Mouse (Mus musculus): Measurements from ENCODE around the gene Pced1b. TPM values are rescaled to one million over a fixed set of nuclear protein-coding genes. Genes with fewer than 3 reads are reported as not detected.
"Not testable (repeated sequence)": the region's sequence is repeated elsewhere in the genome, so short reads cannot be mapped to it uniquely, and the experiment has no call there.

Pced1b gene
- total RNA-seq, 2 experiments from 2014 or later, result 6.3 TPM

- intact Hi-C loops (cut with DNase I), result no loop called here
- H3K27ac ChIP-seq, result peak overlapping the region; percentile 8; the same call in 1 of the 2 replicates
Measured at GRCm38 (mm10) chr15:97350528-97350927, 103.6 kb downstream of the Pced1b start.

DNA sequence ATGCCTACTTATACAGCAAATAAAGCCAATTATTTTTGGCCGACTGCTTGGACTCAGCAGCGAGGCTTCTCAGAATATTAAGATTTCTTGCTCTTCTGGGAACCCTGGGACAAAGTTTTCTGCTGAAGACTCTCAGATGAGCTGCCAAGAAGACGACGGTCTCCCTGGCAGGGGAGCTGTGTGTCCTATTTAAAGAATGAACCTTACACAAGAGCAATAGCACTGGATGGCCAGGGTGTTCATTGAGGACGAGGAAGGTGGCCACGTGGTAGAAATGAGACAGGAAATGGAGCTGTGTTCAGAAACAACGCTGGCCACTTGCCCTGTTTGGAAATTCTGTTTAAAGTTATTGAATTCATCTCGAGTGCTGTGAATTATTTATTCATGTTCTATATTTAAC is 104.1 kb downstream of the Pced1b start:
- H3K27ac ChIP-seq, result peak overlapping the region; percentile 8; the same call in 1 of the 2 replicates
- intact Hi-C loops (cut with DNase I), result no loop called here

More at GRCm38 (mm10) chr15:97350528-97350927, 103.6 kb downstream of the Pced1b start:
- no peak for DNase-seq (ENCODE audit: extremely low spot score in 1 of 2, low spot score in 2 of 2)
- no peak overlapping the region for H3K4me3 ChIP-seq
- TF ChIP-seq CTCF (IDR thresholded peaks at IDR 0.05), result no peak

GRCm38 (mm10) chr15:97351681-97352080 is 104.8 kb downstream of the Pced1b start:
- H3K4me3 ChIP-seq, result no peak overlapping the region
- intact Hi-C loops (cut with DNase I), result no loop called here
- no peak for DNase-seq (ENCODE audit: extremely low spot score in 1 of 2, low spot score in 2 of 2)
- H3K27ac ChIP-seq, result no peak overlapping the region
- no peak for TF ChIP-seq CTCF (IDR thresholded peaks at IDR 0.05)

More for the DNA sequence above, 104.1 kb downstream of the Pced1b start:
- peak in 1 of 2 experiments; percentile 23 for DNase-seq (ENCODE audit: extremely low spot score in 1 of 2, low spot score in 2 of 2)
- no peak overlapping the region for H3K4me3 ChIP-seq
- no peak for TF ChIP-seq CTCF (IDR thresholded peaks at IDR 0.05)

- no peak for DNase-seq (ENCODE audit: extremely low spot score in 1 of 2, low spot score in 2 of 2)
- intact Hi-C loops (cut with DNase I), result no loop called here
- TF ChIP-seq CTCF (IDR thresholded peaks at IDR 0.05), result no peak
- no peak overlapping the region for H3K4me3 ChIP-seq
- no peak overlapping the region for H3K27ac ChIP-seq
Measured at GRCm38 (mm10) chr15:97355676-97356303, 108.9 kb downstream of the Pced1b start.

- TF ChIP-seq CTCF (IDR thresholded peaks at IDR 0.05), result no peak
- DNase-seq (ENCODE audit: extremely low spot score in 1 of 2, low spot score in 2 of 2), result no peak
- intact Hi-C loops (cut with DNase I), result no loop called here
- no peak overlapping the region for H3K27ac ChIP-seq
- H3K4me3 ChIP-seq, result no peak overlapping the region
Measured at GRCm38 (mm10) chr15:97357016-97357415, 110.1 kb downstream of the Pced1b start.

GRCm38 (mm10) chr15:97360842-97361770 is 114.2 kb downstream of the Pced1b start:
- intact Hi-C loops (cut with DNase I), result no loop called here
- TF ChIP-seq CTCF (IDR thresholded peaks at IDR 0.05), result no peak
- Histone ChIP-seq H3K27ac (no peak overlapping the region), H3K4me3 (no peak overlapping the region)
- no peak for DNase-seq (ENCODE audit: extremely low spot score in 1 of 2, low spot score in 2 of 2)

GRCm38 (mm10) chr15:97361771-97362171 is 114.9 kb downstream of the Pced1b start:
- H3K4me3 ChIP-seq, result no peak overlapping the region
- no peak for TF ChIP-seq CTCF (IDR thresholded peaks at IDR 0.05)
- H3K27ac ChIP-seq, result no peak overlapping the region
- intact Hi-C loops (cut with DNase I), result no loop called here
- DNase-seq (ENCODE audit: extremely low spot score in 1 of 2, low spot score in 2 of 2), result no peak

- DNase-seq (ENCODE audit: extremely low spot score in 1 of 2, low spot score in 2 of 2); intact Hi-C loops (cut with DNase I); H3K4me3 ChIP-seq; H3K27ac ChIP-seq: not testable (repeated sequence)
Measured at GRCm38 (mm10) chr15:97364271-97364670, 117.4 kb downstream of the Pced1b start.

GRCm38 (mm10) chr15:97364968-97365367 is 118.1 kb downstream of the Pced1b start:
- H3K27ac ChIP-seq, result no peak overlapping the region
- intact Hi-C loops (cut with DNase I), result no loop called here
- DNase-seq (ENCODE audit: extremely low spot score in 1 of 2, low spot score in 2 of 2), result no peak
- H3K4me3 ChIP-seq, result no peak overlapping the region
- TF ChIP-seq CTCF (IDR thresholded peaks at IDR 0.05), result no peak

GRCm38 (mm10) chr15:97368035-97368608 is 121.2 kb downstream of the Pced1b start:
- intact Hi-C loops (cut with DNase I), result no loop called here

DNA sequence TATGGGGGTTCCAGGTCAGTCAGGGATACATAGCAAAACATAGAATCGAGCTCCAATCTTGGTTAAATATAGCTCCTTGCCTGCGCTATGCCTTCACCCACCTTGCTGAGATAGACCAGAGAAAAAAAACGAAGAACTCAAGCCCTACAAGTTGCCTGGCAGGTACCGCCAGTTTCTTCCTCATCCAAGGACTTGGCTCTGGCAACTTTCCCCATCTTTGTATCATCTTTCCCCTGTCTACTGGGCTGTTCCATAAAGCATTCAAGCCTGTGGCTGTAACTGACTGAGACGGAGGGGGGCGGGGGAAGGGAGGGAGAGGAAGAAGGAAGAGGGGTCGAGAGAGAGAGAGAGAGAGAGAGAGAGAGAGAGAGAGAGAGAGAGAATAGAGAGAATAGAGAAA is 121.7 kb downstream of the Pced1b start:
- Histone ChIP-seq H3K27ac (no peak overlapping the region), H3K4me3 (no peak overlapping the region)
- no peak for TF ChIP-seq CTCF (IDR thresholded peaks at IDR 0.05)
- DNase-seq (ENCODE audit: extremely low spot score in 1 of 2, low spot score in 2 of 2), result no peak
- intact Hi-C loops (cut with DNase I), result no loop called here

More at GRCm38 (mm10) chr15:97368035-97368608, 121.2 kb downstream of the Pced1b start:
- Histone ChIP-seq H3K27ac (no peak overlapping the region), H3K4me3 (no peak overlapping the region)
- TF ChIP-seq CTCF (IDR thresholded peaks at IDR 0.05), result no peak
- no peak for DNase-seq (ENCODE audit: extremely low spot score in 1 of 2, low spot score in 2 of 2)

DNA sequence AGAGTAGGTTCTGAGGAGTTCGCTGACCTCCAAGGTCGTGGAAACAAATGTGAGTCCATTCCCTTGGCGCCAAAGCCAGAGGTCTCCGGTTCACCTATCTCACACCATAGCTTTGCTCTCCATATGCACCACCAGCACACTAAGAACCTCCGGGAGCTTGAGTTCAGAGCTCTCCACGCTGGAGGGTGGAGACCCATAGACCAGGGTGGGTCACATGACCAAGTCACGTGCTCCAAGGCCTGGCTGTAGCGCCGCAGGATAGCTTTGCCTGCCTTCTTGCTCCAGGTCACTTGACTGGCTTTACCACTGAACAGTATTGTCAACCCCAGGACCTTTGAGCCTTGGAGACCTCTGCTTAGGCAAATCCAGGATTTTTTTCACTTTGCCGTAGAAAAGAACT is 122.2 kb downstream of the Pced1b start:
- Histone ChIP-seq H3K4me3 (no peak overlapping the region), H3K27ac (no peak overlapping the region)
- intact Hi-C loops (cut with DNase I), result no loop called here
- DNase-seq (ENCODE audit: extremely low spot score in 1 of 2, low spot score in 2 of 2), result no peak
- TF ChIP-seq CTCF (IDR thresholded peaks at IDR 0.05), result no peak

Data from left cerebral cortex, adult 2 months (tissue).